Mouse (Mus musculus) kidney, postnatal 36 days (tissue): Measurements from ENCODE around the gene Vmn2r61.

Experiments
- DNase-seq, 2 experiments: peaks; one replicate each; pipeline ENCODE4 v3.0.0; 2021 to 2022; ENCODE audit warnings: mixed read lengths in 2 of 2

The Vmn2r61 gene

DNA sequence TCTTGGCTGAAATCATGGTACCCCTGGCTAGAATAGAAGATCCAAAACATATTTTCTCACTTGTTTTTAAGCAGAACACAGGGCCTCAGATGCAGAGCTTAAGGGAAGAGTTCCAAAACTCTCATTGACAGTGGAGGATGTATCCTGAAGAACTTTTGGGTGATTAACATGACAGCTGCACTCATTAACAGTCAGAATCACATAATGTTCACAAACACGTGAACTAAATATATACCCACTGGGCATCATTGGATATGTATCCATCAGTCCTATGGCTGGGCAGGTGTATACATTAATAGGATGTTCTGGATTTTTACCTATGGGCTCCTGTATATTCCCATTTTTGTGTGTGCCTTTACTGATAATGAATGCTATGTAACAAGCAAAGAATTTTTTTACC, at the start of gene Vmn2r61:
Gene Vmn2r61 (plus strand): TSS at position 301 of the 400 bp plus-strand sequence.
- DNase-seq = no peak
